Mouse (Mus musculus): ENCODE measurements around the gene Csrnp3. TPM values are rescaled to one million over a fixed set of nuclear protein-coding genes. Genes with fewer than 3 reads are reported as not detected.

The Csrnp3 gene
- total and polyA plus RNA-seq, 3 experiments = 0.16 TPM; not detected in 2

DNA sequence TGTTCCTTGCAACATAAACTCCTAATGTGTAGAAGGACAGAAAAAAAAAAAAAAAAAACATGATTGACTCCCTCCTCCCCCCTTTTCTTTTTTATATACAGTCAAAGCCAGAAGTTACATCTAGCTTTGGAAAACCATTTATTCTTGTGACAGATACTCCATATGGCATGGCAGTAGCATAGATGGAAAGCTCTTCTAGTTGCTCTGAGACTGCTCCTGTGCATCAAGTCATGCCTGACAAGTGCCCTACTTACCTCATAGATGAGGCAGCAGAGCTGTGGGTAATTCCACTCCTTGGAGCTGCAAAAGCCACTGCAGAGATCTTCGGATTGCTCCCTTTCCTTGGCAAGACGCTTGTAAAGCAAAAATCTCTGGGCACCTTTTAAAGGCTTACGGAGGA lies 143.2 kb downstream of the Csrnp3 start:
- TF ChIP-seq GATA1 (IDR thresholded peaks at IDR 0.05; ENCODE audit: borderline replicate concordance, low read length) (no peak), TAL1 (conservative IDR thresholded peaks at IDR 0.05; ENCODE audit: low read depth, low read length) (no peak), POLR2AphosphoS5 (IDR thresholded peaks at IDR 0.05; ENCODE audit: insufficient replicate concordance, low read depth, low read length) (no peak), CTCF (IDR thresholded peaks at IDR 0.05; ENCODE audit: low read depth, low read length) (no peak), GATA2 (IDR thresholded peaks at IDR 0.05; ENCODE audit: borderline replicate concordance, low read depth, low read length) (no peak)
- no peak overlapping the region for H3K4me3 ChIP-seq (ENCODE audit: low read depth, low read length)
- H3K9me3 ChIP-seq (replicated peaks) = peaks cover 23% of the 10 kb centered on the region
- H3K4me1 ChIP-seq (ENCODE audit: insufficient read depth, low read depth, low read length) = no peaks in the 10 kb centered on the region
- DNase-seq (ENCODE audit: low spot score) = no peak
- H3K36me3 ChIP-seq (replicated peaks) = no peaks in the 10 kb centered on the region
- no peak for ATAC-seq (ENCODE audit: extremely low read depth, insufficient number of reproducible peaks, low FRiP score, poor library complexity, severe bottlenecking)
- no peaks in the 10 kb centered on the region for H3K27me3 ChIP-seq (ENCODE audit: insufficient read depth, low read length)

DNA sequence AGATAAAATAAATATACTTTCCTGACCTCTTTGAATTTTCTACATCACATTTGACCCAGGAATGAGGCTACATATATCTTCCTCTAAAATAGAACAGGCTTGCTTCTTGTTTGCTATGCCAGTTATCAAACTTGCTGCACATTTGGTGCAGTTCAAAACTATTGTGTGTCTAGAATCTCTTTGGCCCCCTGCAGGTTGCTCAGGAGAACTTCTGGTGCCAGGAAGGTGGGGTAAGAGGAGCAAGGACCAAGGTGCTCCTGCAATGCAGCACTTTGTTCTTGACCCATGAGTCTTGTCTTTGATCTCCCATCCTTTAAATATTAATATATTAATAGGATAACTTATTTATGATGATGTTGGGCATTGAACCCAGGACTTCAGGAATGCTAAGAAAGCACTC lies 144.5 kb downstream of the Csrnp3 start:
- H3K4me3 ChIP-seq (ENCODE audit: low read depth, low read length) = no peak overlapping the region
- ATAC-seq (ENCODE audit: extremely low read depth, insufficient number of reproducible peaks, low FRiP score, poor library complexity, severe bottlenecking) (no peak), DNase-seq (ENCODE audit: low spot score) (no peak)
- H3K9me3 ChIP-seq (replicated peaks) = peaks cover 26% of the 10 kb centered on the region
- no peaks in the 10 kb centered on the region for H3K27me3 ChIP-seq (ENCODE audit: insufficient read depth, low read length)
- H3K36me3 ChIP-seq (replicated peaks) = no peaks in the 10 kb centered on the region
- TF ChIP-seq GATA2 (IDR thresholded peaks at IDR 0.05; ENCODE audit: borderline replicate concordance, low read depth, low read length) = no peak
- TF ChIP-seq POLR2AphosphoS5 (IDR thresholded peaks at IDR 0.05; ENCODE audit: insufficient replicate concordance, low read depth, low read length) = no peak
- no peak for TF ChIP-seq CTCF (IDR thresholded peaks at IDR 0.05; ENCODE audit: low read depth, low read length)
- no peak for TF ChIP-seq TAL1 (conservative IDR thresholded peaks at IDR 0.05; ENCODE audit: low read depth, low read length)
- no peaks in the 10 kb centered on the region for H3K4me1 ChIP-seq (ENCODE audit: insufficient read depth, low read depth, low read length)

DNA sequence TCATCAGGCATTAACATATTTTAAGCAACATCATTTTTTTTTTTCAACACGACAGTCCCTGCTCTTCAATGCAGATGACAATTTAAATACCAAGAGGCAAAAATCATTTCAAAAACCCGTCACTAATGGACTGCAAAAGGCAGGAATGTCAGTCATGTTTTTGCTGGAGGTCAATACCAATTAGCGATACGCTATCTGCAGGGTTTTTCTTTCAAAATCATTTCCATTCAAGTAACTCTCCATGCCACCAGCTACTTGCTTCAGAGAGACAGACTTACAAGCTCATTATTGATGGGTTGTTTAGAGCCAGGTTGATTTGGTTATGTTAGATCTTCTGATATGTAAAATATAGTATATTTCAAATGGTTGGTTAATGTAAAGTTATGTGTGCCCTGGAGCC lies 145.2 kb downstream of the Csrnp3 start:
- DNase-seq (ENCODE audit: low spot score) = no peak
- ATAC-seq (ENCODE audit: extremely low read depth, insufficient number of reproducible peaks, low FRiP score, poor library complexity, severe bottlenecking) = no peak
- Histone ChIP-seq H3K4me1 (ENCODE audit: insufficient read depth, low read depth, low read length) (no peaks in the 10 kb centered on the region), H3K9me3 (replicated peaks) (peaks cover 25% of the 10 kb centered on the region), H3K36me3 (replicated peaks) (no peaks in the 10 kb centered on the region), H3K4me3 (ENCODE audit: low read depth, low read length) (no peak overlapping the region), H3K27me3 (ENCODE audit: insufficient read depth, low read length) (no peaks in the 10 kb centered on the region)
- TF ChIP-seq TAL1 (conservative IDR thresholded peaks at IDR 0.05; ENCODE audit: low read depth, low read length) (no peak), GATA1 (IDR thresholded peaks at IDR 0.05; ENCODE audit: borderline replicate concordance, low read length) (no peak), POLR2AphosphoS5 (IDR thresholded peaks at IDR 0.05; ENCODE audit: insufficient replicate concordance, low read depth, low read length) (no peak), GATA2 (IDR thresholded peaks at IDR 0.05; ENCODE audit: borderline replicate concordance, low read depth, low read length) (no peak), CTCF (IDR thresholded peaks at IDR 0.05; ENCODE audit: low read depth, low read length) (no peak)

DNA sequence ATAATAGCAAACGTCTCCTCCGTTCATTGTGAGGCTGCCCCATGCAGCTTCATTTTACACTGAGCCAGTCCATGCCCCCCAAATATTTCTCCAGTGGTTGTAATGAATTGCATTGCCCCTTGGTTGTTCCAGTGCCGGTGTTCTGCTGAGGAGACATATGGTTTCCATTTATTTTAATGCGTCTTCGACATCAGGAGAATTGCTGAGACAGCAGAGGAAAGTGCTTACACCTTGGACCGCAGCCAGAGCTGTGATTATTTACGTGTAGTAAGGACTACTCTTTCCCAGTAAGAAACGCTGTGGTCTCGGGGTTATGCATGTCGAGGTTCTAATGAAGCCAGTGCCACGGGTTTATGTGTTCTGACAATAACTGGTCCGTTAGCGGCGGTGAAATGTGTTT lies 147.8 kb downstream of the Csrnp3 start:
- H3K36me3 ChIP-seq (replicated peaks) = no peaks in the 10 kb centered on the region
- H3K27me3 ChIP-seq (ENCODE audit: insufficient read depth, low read length) = no peaks in the 10 kb centered on the region
- no peak overlapping the region for H3K4me3 ChIP-seq (ENCODE audit: low read depth, low read length)
- DNase-seq (ENCODE audit: low spot score) (no peak), ATAC-seq (ENCODE audit: extremely low read depth, insufficient number of reproducible peaks, low FRiP score, poor library complexity, severe bottlenecking) (no peak)
- H3K4me1 ChIP-seq (ENCODE audit: insufficient read depth, low read depth, low read length) = no peaks in the 10 kb centered on the region
- H3K9me3 ChIP-seq (replicated peaks) = peaks cover 18% of the 10 kb centered on the region
- no peak for TF ChIP-seq GATA2 (IDR thresholded peaks at IDR 0.05; ENCODE audit: borderline replicate concordance, low read depth, low read length)

DNA sequence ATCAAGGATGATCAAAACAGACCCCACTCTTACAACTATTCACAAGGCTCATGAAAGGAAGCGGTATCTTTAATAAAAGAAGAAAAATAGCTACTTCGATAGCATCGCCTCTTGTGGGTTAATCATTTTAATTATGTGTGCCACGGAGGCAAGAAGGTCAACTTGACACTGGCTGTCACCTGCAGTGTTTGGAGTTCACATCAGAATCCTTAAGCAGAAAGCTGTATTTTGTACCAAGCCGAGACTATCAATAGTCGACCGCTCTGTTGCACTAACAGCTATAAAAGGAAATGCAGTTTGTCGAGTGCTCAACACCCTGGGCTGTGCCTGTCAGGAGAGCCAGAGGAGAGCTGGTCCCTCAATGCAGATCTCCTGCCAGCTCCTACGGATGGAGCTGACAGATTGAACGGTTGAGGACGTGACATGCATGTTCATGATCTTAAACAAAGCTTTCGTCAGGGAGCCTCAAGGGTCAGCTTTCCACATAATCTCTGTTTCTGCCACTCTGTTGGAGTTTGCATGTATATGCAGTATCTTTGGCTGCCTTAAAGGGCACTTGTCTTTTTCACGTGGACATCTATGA lies 149.4 kb downstream of the Csrnp3 start:
- Histone ChIP-seq H3K9me3 (replicated peaks) (peaks cover 18% of the 10 kb centered on the region), H3K4me3 (ENCODE audit: low read depth, low read length) (no peak overlapping the region), H3K36me3 (replicated peaks) (no peaks in the 10 kb centered on the region), H3K27me3 (ENCODE audit: insufficient read depth, low read length) (no peaks in the 10 kb centered on the region), H3K4me1 (ENCODE audit: insufficient read depth, low read depth, low read length) (no peaks in the 10 kb centered on the region)
- no peak for TF ChIP-seq CTCF (IDR thresholded peaks at IDR 0.05; ENCODE audit: low read depth, low read length)
- TF ChIP-seq GATA2 (IDR thresholded peaks at IDR 0.05; ENCODE audit: borderline replicate concordance, low read depth, low read length) = no peak
- TF ChIP-seq GATA1 (IDR thresholded peaks at IDR 0.05; ENCODE audit: borderline replicate concordance, low read length) = no peak
- no peak for TF ChIP-seq POLR2AphosphoS5 (IDR thresholded peaks at IDR 0.05; ENCODE audit: insufficient replicate concordance, low read depth, low read length)
- TF ChIP-seq TAL1 (conservative IDR thresholded peaks at IDR 0.05; ENCODE audit: low read depth, low read length) = no peak
- no peak for ATAC-seq (ENCODE audit: extremely low read depth, insufficient number of reproducible peaks, low FRiP score, poor library complexity, severe bottlenecking)
- no peak for DNase-seq (ENCODE audit: low spot score)

DNA sequence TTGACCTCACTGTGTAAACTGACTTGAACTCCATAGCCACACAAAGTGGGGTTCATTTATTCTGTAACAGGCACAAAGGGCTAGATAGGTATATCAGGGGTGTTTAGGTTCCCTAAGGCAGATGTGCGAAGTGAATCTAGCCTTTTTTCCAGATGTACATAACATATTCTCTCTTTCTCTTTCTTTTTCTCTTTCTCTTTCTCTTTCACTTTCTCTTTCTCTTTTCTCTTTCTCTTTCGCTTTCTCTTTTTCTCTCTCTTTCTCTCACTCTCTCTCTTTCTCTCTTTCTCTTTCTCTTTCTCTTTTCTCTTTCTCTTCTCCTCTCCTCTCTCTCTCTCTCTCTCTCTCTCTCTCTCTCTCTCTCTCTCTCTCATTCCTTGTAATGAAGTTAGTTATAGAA lies 153.2 kb downstream of the Csrnp3 start:
- TF ChIP-seq CTCF (IDR thresholded peaks at IDR 0.05; ENCODE audit: low read depth, low read length) = no peak
- no peak for TF ChIP-seq TAL1 (conservative IDR thresholded peaks at IDR 0.05; ENCODE audit: low read depth, low read length)
- no peak for TF ChIP-seq GATA2 (IDR thresholded peaks at IDR 0.05; ENCODE audit: borderline replicate concordance, low read depth, low read length)
- TF ChIP-seq POLR2AphosphoS5 (IDR thresholded peaks at IDR 0.05; ENCODE audit: insufficient replicate concordance, low read depth, low read length) = no peak
- no peak for TF ChIP-seq GATA1 (IDR thresholded peaks at IDR 0.05; ENCODE audit: borderline replicate concordance, low read length)
- Histone ChIP-seq H3K9me3 (replicated peaks) (peaks cover 24% of the 10 kb centered on the region), H3K4me1 (ENCODE audit: insufficient read depth, low read depth, low read length) (no peaks in the 10 kb centered on the region), H3K27me3 (ENCODE audit: insufficient read depth, low read length) (no peaks in the 10 kb centered on the region), H3K4me3 (ENCODE audit: low read depth, low read length) (no peak overlapping the region), H3K36me3 (replicated peaks) (no peaks in the 10 kb centered on the region)
- no peak for ATAC-seq (ENCODE audit: extremely low read depth, insufficient number of reproducible peaks, low FRiP score, poor library complexity, severe bottlenecking)
- DNase-seq (ENCODE audit: low spot score) = no peak

Data from G1E (cell line).